Mouse (Mus musculus): ENCODE measurements at regions not wholly inside any gene's neighbourhood (a gene's known extent, or its start where the extent isn't known, plus 50 kb on each side); places are given as distances from the start of the nearest gene placed in this dataset.

GRCm38 (mm10) chr14:94541995-94542394, 651.5 kb upstream of the Pcdh9 start:
- 92% methylated on average over 8 of the region's 8 CpGs for WGBS
- Histone ChIP-seq H3K27me3 (ENCODE audit: control insufficient read depth, insufficient read depth, low read length) (no peaks in the 10 kb centered on the region), H3K4me3 (ENCODE audit: low read depth, low read length) (no peak overlapping the region), H3K9ac (replicated peaks; ENCODE audit: low read depth, low read length) (no peak overlapping the region), H3K27ac (ENCODE audit: low read depth, low read length) (no peak overlapping the region), H3K4me2 (ENCODE audit: low read depth, low read length) (no peak overlapping the region), H3K4me1 (ENCODE audit: control insufficient read depth, insufficient read depth, low read length) (no peaks in the 10 kb centered on the region), H3K9me3 (ENCODE audit: control insufficient read depth, low read length) (no peaks in the 10 kb centered on the region), H3K36me3 (ENCODE audit: control insufficient read depth, insufficient read depth, low read length) (no peaks in the 10 kb centered on the region)
- ATAC-seq (ENCODE audit: low read depth): no peak

- Histone ChIP-seq H3K9ac (replicated peaks; ENCODE audit: low read depth, low read length) (no peak overlapping the region), H3K27me3 (ENCODE audit: control insufficient read depth, insufficient read depth, low read length) (no peaks in the 10 kb centered on the region), H3K4me1 (ENCODE audit: control insufficient read depth, insufficient read depth, low read length) (no peaks in the 10 kb centered on the region), H3K4me2 (ENCODE audit: low read depth, low read length) (no peak overlapping the region), H3K27ac (ENCODE audit: low read depth, low read length) (no peak overlapping the region), H3K4me3 (ENCODE audit: low read depth, low read length) (no peak overlapping the region), H3K36me3 (ENCODE audit: control insufficient read depth, insufficient read depth, low read length) (no peaks in the 10 kb centered on the region), H3K9me3 (ENCODE audit: control insufficient read depth, low read length) (no peaks in the 10 kb centered on the region)
- WGBS: 98% methylated on average over 1 of the region's 1 CpGs
- ATAC-seq (ENCODE audit: low read depth): no peak
Measured at GRCm38 (mm10) chr14:94525648-94526047, 635.2 kb upstream of the Pcdh9 start.

GRCm38 (mm10) chr14:94525238-94525637, 634.8 kb upstream of the Pcdh9 start:
- ATAC-seq (ENCODE audit: low read depth): no peak
- no peak overlapping the region for H3K27ac ChIP-seq (ENCODE audit: low read depth, low read length)
- no peaks in the 10 kb centered on the region for H3K4me1 ChIP-seq (ENCODE audit: control insufficient read depth, insufficient read depth, low read length)
- H3K36me3 ChIP-seq (ENCODE audit: control insufficient read depth, insufficient read depth, low read length): no peaks in the 10 kb centered on the region
- H3K9me3 ChIP-seq (ENCODE audit: control insufficient read depth, low read length): no peaks in the 10 kb centered on the region
- no peak overlapping the region for H3K9ac ChIP-seq (replicated peaks; ENCODE audit: low read depth, low read length)
- H3K4me2 ChIP-seq (ENCODE audit: low read depth, low read length): no peak overlapping the region
- no peaks in the 10 kb centered on the region for H3K27me3 ChIP-seq (ENCODE audit: control insufficient read depth, insufficient read depth, low read length)
- H3K4me3 ChIP-seq (ENCODE audit: low read depth, low read length): no peak overlapping the region

GRCm38 (mm10) chr14:94522007-94522406, 631.5 kb upstream of the Pcdh9 start:
- no peak overlapping the region for H3K27ac ChIP-seq (ENCODE audit: low read depth, low read length)
- H3K9ac ChIP-seq (replicated peaks; ENCODE audit: low read depth, low read length): no peak overlapping the region
- H3K9me3 ChIP-seq (ENCODE audit: control insufficient read depth, low read length): no peaks in the 10 kb centered on the region
- no peaks in the 10 kb centered on the region for H3K27me3 ChIP-seq (ENCODE audit: control insufficient read depth, insufficient read depth, low read length)
- no peaks in the 10 kb centered on the region for H3K4me1 ChIP-seq (ENCODE audit: control insufficient read depth, insufficient read depth, low read length)
- H3K4me2 ChIP-seq (ENCODE audit: low read depth, low read length): no peak overlapping the region
- H3K36me3 ChIP-seq (ENCODE audit: control insufficient read depth, insufficient read depth, low read length): no peaks in the 10 kb centered on the region
- no peak for ATAC-seq (ENCODE audit: low read depth)
- 16% methylated on average over 2 of the region's 2 CpGs for WGBS
- no peak overlapping the region for H3K4me3 ChIP-seq (ENCODE audit: low read depth, low read length)

GRCm38 (mm10) chr14:94491370-94491769, 600.9 kb upstream of the Pcdh9 start:
- H3K27me3 ChIP-seq (ENCODE audit: control insufficient read depth, insufficient read depth, low read length): no peaks in the 10 kb centered on the region
- H3K9ac ChIP-seq (replicated peaks; ENCODE audit: low read depth, low read length): no peak overlapping the region
- no peak for ATAC-seq (ENCODE audit: low read depth)
- no peak overlapping the region for H3K4me3 ChIP-seq (ENCODE audit: low read depth, low read length)
- H3K27ac ChIP-seq (ENCODE audit: low read depth, low read length): no peak overlapping the region
- H3K4me1 ChIP-seq (ENCODE audit: control insufficient read depth, insufficient read depth, low read length): no peaks in the 10 kb centered on the region
- H3K9me3 ChIP-seq (ENCODE audit: control insufficient read depth, low read length): no peaks in the 10 kb centered on the region
- no peaks in the 10 kb centered on the region for H3K36me3 ChIP-seq (ENCODE audit: control insufficient read depth, insufficient read depth, low read length)
- no peak overlapping the region for H3K4me2 ChIP-seq (ENCODE audit: low read depth, low read length)

GRCm38 (mm10) chr14:94475887-94476286, 585.4 kb upstream of the Pcdh9 start:
- H3K4me1 ChIP-seq (ENCODE audit: control insufficient read depth, insufficient read depth, low read length): no peaks in the 10 kb centered on the region
- no peak overlapping the region for H3K27ac ChIP-seq (ENCODE audit: low read depth, low read length)
- ATAC-seq (ENCODE audit: low read depth): no peak
- no peaks in the 10 kb centered on the region for H3K27me3 ChIP-seq (ENCODE audit: control insufficient read depth, insufficient read depth, low read length)
- H3K9ac ChIP-seq (replicated peaks; ENCODE audit: low read depth, low read length): no peak overlapping the region
- 67% methylated on average over 3 of the region's 3 CpGs for WGBS
- no peaks in the 10 kb centered on the region for H3K36me3 ChIP-seq (ENCODE audit: control insufficient read depth, insufficient read depth, low read length)
- no peak overlapping the region for H3K4me2 ChIP-seq (ENCODE audit: low read depth, low read length)
- no peaks in the 10 kb centered on the region for H3K9me3 ChIP-seq (ENCODE audit: control insufficient read depth, low read length)
- no peak overlapping the region for H3K4me3 ChIP-seq (ENCODE audit: low read depth, low read length)

GRCm38 (mm10) chr14:94473181-94473580, 582.7 kb upstream of the Pcdh9 start:
- no peak for ATAC-seq (ENCODE audit: low read depth)
- 94% methylated on average over 1 of the region's 1 CpGs for WGBS
- no peak overlapping the region for H3K4me3 ChIP-seq (ENCODE audit: low read depth, low read length)
- no peak overlapping the region for H3K9ac ChIP-seq (replicated peaks; ENCODE audit: low read depth, low read length)
- H3K36me3 ChIP-seq (ENCODE audit: control insufficient read depth, insufficient read depth, low read length): no peaks in the 10 kb centered on the region
- no peak overlapping the region for H3K4me2 ChIP-seq (ENCODE audit: low read depth, low read length)
- no peaks in the 10 kb centered on the region for H3K27me3 ChIP-seq (ENCODE audit: control insufficient read depth, insufficient read depth, low read length)
- H3K9me3 ChIP-seq (ENCODE audit: control insufficient read depth, low read length): no peaks in the 10 kb centered on the region
- H3K27ac ChIP-seq (ENCODE audit: low read depth, low read length): no peak overlapping the region
- no peaks in the 10 kb centered on the region for H3K4me1 ChIP-seq (ENCODE audit: control insufficient read depth, insufficient read depth, low read length)

- no peak for ATAC-seq (ENCODE audit: low read depth)
Measured at GRCm38 (mm10) chr14:94445952-94446351, 555.5 kb upstream of the Pcdh9 start.

GRCm38 (mm10) chr14:94433343-94433958, 543.0 kb upstream of the Pcdh9 start:
- H3K4me1 ChIP-seq (ENCODE audit: control insufficient read depth, insufficient read depth, low read length): no peaks in the 10 kb centered on the region
- no peak overlapping the region for H3K4me2 ChIP-seq (ENCODE audit: low read depth, low read length)
- H3K36me3 ChIP-seq (ENCODE audit: control insufficient read depth, insufficient read depth, low read length): no peaks in the 10 kb centered on the region
- no peaks in the 10 kb centered on the region for H3K27me3 ChIP-seq (ENCODE audit: control insufficient read depth, insufficient read depth, low read length)
- no peaks in the 10 kb centered on the region for H3K9me3 ChIP-seq (ENCODE audit: control insufficient read depth, low read length)
- no peak overlapping the region for H3K4me3 ChIP-seq (ENCODE audit: low read depth, low read length)
- H3K27ac ChIP-seq (ENCODE audit: low read depth, low read length): no peak overlapping the region
- no peak overlapping the region for H3K9ac ChIP-seq (replicated peaks; ENCODE audit: low read depth, low read length)
- ATAC-seq (ENCODE audit: low read depth): peak; percentile 46; the same call in 1 of the 2 replicates
- WGBS: 62% methylated on average over 7 of the region's 7 CpGs

More at GRCm38 (mm10) chr14:94445952-94446351, 555.5 kb upstream of the Pcdh9 start:
- H3K4me3 ChIP-seq (ENCODE audit: low read depth, low read length): no peak overlapping the region
- H3K36me3 ChIP-seq (ENCODE audit: control insufficient read depth, insufficient read depth, low read length): no peaks in the 10 kb centered on the region
- H3K9ac ChIP-seq (replicated peaks; ENCODE audit: low read depth, low read length): no peak overlapping the region
- H3K27ac ChIP-seq (ENCODE audit: low read depth, low read length): no peak overlapping the region
- no peaks in the 10 kb centered on the region for H3K27me3 ChIP-seq (ENCODE audit: control insufficient read depth, insufficient read depth, low read length)
- H3K4me2 ChIP-seq (ENCODE audit: low read depth, low read length): no peak overlapping the region
- no peaks in the 10 kb centered on the region for H3K4me1 ChIP-seq (ENCODE audit: control insufficient read depth, insufficient read depth, low read length)
- WGBS: 83% methylated on average over 1 of the region's 1 CpGs
- H3K9me3 ChIP-seq (ENCODE audit: control insufficient read depth, low read length): no peaks in the 10 kb centered on the region
